Mouse (Mus musculus): ENCODE results near the gene Dlgap3. TPM values are rescaled to one million over a fixed set of nuclear protein-coding genes. Genes with fewer than 3 reads are reported as not detected.

The Dlgap3 gene
- total RNA-seq, 1 experiment from 2014 or later, result 6.8 TPM

- DNase-seq, result peak; percentile 35
Measured at GRCm38 (mm10) chr4:127215799-127216198, 46.8 kb downstream of the Dlgap3 start.

DNA sequence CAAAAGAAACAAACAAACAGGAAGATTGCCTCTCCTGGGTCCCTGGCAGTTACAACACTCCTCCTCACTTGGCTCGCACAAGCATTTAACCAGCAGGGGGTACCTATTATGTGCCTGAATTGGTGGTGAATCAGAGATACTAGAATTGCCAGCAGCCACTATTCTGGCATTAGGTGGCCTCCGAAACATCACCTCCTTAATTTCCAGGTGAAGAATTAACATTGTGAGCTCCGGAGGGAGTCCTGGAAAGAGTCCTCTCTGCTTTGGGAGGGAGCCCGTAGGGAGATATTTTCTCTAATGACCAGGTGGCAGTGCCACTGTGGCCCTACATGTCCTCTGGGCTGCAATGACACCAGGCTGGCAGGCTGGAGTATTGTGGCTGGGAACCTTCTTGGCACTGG lies 47.2 kb downstream of the Dlgap3 start:
- no peak for DNase-seq

GRCm38 (mm10) chr4:127217048-127217447 lies 48.0 kb downstream of the Dlgap3 start:
- DNase-seq, result peak; percentile 41

DNA sequence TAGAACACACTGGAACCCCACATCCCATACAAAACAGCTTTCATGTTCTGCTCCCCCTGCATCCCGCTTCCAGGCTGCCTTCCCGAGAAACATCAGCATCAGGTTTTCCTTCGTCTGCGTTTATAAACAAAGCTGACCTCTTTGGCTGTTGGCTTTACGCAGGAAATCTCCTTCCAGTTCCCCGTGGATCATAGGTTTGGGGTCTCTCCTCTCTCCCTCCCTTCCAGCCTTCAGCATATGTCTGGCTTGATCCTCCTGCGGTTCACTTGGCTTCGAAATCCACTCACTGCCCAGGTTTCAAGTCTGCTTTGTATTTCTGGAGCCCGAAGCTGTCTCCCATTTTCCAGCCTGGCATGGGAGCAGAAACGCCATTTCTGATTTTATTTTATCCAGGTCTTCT lies 54.3 kb downstream of the Dlgap3 start:
- no peak for DNase-seq

DNA sequence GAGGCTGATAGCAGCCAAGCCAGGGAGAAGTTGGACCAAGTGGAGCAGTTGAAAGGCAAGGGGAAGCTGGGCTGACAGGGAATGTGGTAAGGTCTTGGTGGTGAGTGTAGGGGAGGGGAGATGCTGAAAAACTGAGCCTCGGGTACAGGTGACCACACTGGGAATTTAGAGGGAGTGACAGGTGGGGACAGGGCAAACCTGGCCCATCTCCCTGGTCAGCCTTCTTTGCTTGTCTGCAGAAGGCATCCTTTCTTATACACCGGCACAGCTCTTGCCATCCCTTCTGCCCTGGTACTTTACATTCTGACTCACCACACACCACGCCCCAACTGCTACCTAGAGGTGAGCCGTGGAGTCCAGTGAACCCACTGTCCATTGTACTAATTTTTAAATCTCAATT lies 54.8 kb downstream of the Dlgap3 start:
- no peak for DNase-seq

GRCm38 (mm10) chr4:127224444-127225100 lies 55.6 kb downstream of the Dlgap3 start:
- DNase-seq, result no peak

DNA sequence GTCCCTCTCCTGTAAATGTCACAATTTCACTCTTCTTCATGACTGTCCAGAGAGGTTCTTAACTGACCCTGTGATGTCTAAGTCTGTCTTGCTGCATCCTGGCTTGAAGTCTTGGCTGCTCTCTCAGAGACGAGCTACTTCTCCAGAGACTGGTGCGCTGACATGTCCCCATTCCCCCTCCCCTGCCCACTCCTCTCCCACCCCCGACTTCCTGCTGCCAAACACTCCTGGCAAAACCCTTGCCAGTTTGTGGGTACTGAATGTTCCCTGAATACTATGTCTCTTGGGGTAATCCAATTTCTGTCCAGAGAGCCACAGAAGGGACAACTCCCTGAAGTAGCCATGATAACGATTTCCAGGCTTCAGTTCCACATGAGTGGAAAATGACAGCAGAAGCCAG lies 57.1 kb downstream of the Dlgap3 start:
- no peak for DNase-seq

DNA sequence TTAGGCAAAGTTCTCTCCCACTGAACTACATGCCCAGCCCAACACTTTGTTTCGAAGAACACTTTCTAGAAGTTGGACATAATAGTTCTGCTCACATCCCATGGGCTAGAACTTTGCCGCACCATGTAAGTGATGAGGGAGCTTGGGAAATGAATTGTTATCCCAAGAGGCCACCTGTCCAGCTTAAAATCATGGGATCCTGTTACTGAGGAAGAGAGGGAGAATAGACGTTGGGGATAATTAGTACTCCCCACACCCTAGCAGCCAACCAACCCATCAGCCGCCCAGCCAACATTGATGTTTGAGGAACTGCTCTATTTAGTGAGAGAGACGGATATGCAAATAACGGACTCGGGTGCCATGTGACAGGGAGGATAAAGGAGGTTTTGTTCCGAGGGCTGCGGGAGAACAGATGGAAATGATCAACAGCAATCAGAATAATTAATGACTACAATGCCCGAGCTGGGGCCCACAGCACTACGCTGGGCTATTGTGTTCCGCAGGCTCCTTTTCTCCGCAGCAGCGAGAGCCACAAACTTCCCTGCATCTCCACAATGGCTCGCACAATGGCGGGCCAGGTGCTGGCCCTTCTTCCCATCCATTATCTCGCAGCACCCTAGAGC lies 58.2 kb downstream of the Dlgap3 start:
- DNase-seq, result no peak

GRCm38 (mm10) chr4:127232028-127232427 lies 63.0 kb downstream of the Dlgap3 start:
- DNase-seq, result no peak

DNA sequence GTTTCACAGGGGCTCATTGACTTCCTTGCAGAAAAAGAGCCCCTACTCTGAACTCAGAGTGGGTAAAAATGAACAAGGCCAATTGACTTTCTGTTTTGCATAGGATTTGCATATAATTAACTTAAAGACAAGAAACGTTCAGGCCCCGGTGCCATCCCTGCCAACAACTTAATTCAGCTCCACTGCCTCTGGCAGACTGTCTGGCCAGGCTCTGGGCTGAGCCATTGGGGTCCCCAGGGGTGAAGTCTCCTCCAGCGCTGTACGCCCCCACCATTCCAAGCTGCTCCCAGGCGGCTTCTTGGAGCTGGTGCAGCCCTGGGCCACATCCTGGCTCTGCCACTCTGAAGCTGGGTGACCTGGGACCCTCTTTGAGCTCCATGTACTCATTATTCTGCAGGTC lies 63.5 kb downstream of the Dlgap3 start:
- no peak for DNase-seq

- DNase-seq, result no peak
Measured at GRCm38 (mm10) chr4:127233416-127234125, 64.6 kb downstream of the Dlgap3 start.

DNA sequence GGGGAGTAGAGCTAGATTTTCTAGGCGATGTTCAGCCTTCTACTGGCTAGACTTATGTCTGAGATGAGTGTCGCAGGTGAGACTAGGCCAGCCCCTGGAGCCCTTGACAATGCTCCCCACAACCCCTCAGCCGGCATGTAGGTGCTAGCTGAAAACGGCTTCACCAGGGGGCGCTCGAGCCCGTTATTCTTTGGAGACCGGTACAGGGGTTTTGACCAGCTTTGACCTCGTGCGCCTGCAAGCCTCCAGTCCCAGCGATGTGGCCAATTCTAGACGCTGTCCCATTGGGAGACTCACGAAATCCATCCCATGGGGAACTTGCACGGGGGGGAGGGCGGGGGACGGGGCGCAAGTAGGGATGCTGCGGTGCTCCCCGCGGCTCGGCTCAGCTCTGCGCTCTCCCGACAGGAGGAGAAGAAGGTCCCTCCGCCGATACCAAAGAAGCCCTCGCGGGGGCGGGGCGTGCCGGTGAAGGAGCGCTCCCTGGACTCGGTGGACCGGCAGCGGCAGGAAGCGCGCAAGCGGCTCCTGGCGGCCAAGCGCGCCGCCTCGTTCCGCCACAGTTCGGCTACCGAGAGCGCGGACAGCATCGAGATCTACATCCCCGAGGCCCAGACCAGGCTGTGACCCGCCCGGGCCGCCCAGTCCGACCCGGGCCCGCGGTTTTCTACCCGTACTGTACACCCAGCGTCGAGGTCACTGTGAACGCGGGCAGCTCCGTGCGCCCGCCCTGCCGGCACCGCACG lies 66.9 kb downstream of the Dlgap3 start:
- DNase-seq, result peak; percentile 91

- no peak for DNase-seq
Measured at GRCm38 (mm10) chr4:127236631-127237030, 67.6 kb downstream of the Dlgap3 start.

DNA sequence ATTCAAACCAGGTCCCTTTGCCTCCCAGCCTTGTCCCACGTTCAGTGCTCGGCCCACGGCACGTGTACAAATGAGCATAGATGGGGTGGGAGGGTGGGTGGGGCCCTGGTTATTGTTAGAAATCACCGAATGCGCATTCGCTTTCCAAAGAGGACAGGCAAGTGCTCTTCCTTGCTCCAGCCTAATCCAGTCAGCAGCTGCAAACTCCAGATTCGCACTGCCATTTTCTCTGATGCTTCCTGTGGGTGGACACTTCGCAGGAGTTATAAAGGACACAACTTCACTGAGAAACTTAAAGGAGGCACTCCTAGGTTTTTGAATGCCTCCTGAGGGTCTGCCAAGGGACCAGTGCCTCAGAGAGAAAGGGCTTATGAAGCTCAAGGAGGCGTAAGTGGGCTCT lies 68.3 kb downstream of the Dlgap3 start:
- no peak for DNase-seq

DNA sequence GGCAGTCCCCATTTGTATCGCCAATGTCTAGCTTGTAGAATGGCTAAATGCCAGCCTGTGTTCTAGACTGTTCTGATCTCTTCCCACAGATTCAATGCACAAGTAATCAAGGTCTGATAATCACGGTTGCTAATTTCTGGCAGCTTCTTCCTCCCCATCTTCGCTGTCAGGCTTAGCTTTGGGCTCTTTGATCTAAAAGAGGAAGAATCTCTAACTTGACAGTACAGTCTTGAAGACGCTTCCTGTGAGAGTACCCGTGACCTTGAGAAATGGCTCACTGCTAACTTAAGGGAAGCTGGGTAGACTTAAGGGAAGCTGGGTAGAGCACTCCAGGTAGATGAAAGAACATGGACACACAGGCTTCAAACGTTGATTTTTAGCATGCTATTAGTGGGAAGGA lies 73.7 kb downstream of the Dlgap3 start:
- DNase-seq, result no peak

- DNase-seq, result peak; percentile 99
Measured at GRCm38 (mm10) chr4:127243552-127243951, 74.5 kb downstream of the Dlgap3 start, which contains the start of gene Smim12. Smim12 (plus strand) TSS chr4:127243784.

- DNase-seq, result no peak
Measured at GRCm38 (mm10) chr4:127243953-127244352, 74.9 kb downstream of the Dlgap3 start.

GRCm38 (mm10) chr4:127249701-127250349 lies 80.8 kb downstream of the Dlgap3 start:
- peak; percentile 96 for DNase-seq

- peak; percentile 89 for DNase-seq
Measured at GRCm38 (mm10) chr4:127251963-127252585, 83.1 kb downstream of the Dlgap3 start.

GRCm38 (mm10) chr4:127256739-127257138 lies 87.7 kb downstream of the Dlgap3 start:
- no peak for DNase-seq

GRCm38 (mm10) chr4:127258186-127258897 lies 89.3 kb downstream of the Dlgap3 start:
- no peak for DNase-seq
